ENCODE assay signal across 8 mouse cellular contexts in genomic region chr16:17209404-17209960, GRCm38 (mm10). TPM values are rescaled to one million over a fixed set of nuclear protein-coding genes. Genes with fewer than 3 reads are reported as not detected.
DNase-seq lines count a peak whose midpoint lies in the region; ATAC-seq and TF ChIP-seq lines count a peak whose summit lies in the region.

No protein-coding gene starts in this region.

- in situ Hi-C loops in ES-E14 (cut with MboI; ENCODE audit: low sequenced_read_pairs in 2 of 2, unreplicated experiment in 2 of 2): loop anchor here (5.0 to 10.0 kb wide), 2 partner anchors 55 to 63 kb away; no protein-coding TSS in a partner anchor

- H3K9me3 ChIP-seq in ES-E14 (ENCODE audit: control insufficient read depth, insufficient read depth, low read depth, low read length): no peaks in the 10 kb centered on the region
- no peaks in the 10 kb centered on the region for H3K9me3 ChIP-seq in embryonic facial prominence, embryonic 13.5 days
- H3K9me3 ChIP-seq in intestine, postnatal 0 days (ENCODE audit: control insufficient read depth): no peaks in the 10 kb centered on the region
- H3K9me3 ChIP-seq in midbrain, embryonic 11.5 days (ENCODE audit: control insufficient read depth, low read length): no peaks in the 10 kb centered on the region

- TF ChIP-seq CTCF in intestine, postnatal 0 days (IDR thresholded peaks at IDR 0.05; ENCODE audit: low read depth): no peak

- peaks cover 0 to 2% of the 10 kb centered on the region in 2 experiments; a peak in 2 of 4 replicates for H3K4me1 ChIP-seq in ES-E14 (ENCODE audit: control insufficient read depth in 2 of 2, insufficient read depth in 2 of 2, low read length in 2 of 2, poor library complexity in 1 of 2)
- peaks cover 22% of the 10 kb centered on the region for H3K4me1 ChIP-seq in embryonic facial prominence, embryonic 13.5 days
- H3K4me1 ChIP-seq in intestine, postnatal 0 days (replicated peaks; ENCODE audit: control insufficient read depth, insufficient read depth, low read length): peaks cover 8% of the 10 kb centered on the region; the same call in 1 of the 2 replicates
- peaks cover 14% of the 10 kb centered on the region for H3K4me1 ChIP-seq in midbrain, embryonic 11.5 days (ENCODE audit: control insufficient read depth, insufficient read depth, low read length)

- peak; percentile 22 for DNase-seq in layer of hippocampus, adult 11-12 months (ENCODE audit: low spot score)
- DNase-seq in layer of hippocampus, postnatal 14 days (ENCODE audit: low spot score in 2 of 2): no peak
- DNase-seq in ES-E14 (ENCODE audit: low read depth, low spot score): peak; percentile 42
- no peak for DNase-seq in midbrain, embryonic 11.5 days (ENCODE audit: low spot score, missing footprints)
- DNase-seq in gastrocnemius, adult 18-20 months (ENCODE audit: low spot score): no peak
- DNase-seq in layer of hippocampus, adult 9-10 months (ENCODE audit: low spot score): no peak

- peak overlapping the region; percentile 99 for H3K4me2 ChIP-seq in embryonic facial prominence, embryonic 13.5 days
- peak overlapping the region; percentile 99 for H3K4me2 ChIP-seq in intestine, postnatal 0 days (replicated peaks; ENCODE audit: low read depth)
- H3K4me2 ChIP-seq in midbrain, embryonic 11.5 days: peak overlapping the region; percentile 97

- ATAC-seq in embryonic facial prominence, embryonic 13.5 days (ENCODE audit: insufficient number of reproducible peaks, insufficient read depth, low FRiP score, low TSS enrichment, low read depth): no peak
- peak; percentile 15; the same call in 1 of the 2 replicates for ATAC-seq in intestine, postnatal 0 days
- ATAC-seq in midbrain, embryonic 11.5 days (ENCODE audit: low FRiP score): peak; percentile 6; the same call in 1 of the 2 replicates

- peak overlapping the region; percentile 71 to 75 for H3K4me3 ChIP-seq in ES-E14 (ENCODE audit: insufficient read depth in 1 of 2, low read depth in 1 of 2, low read length in 2 of 2, poor library complexity in 1 of 2, severe bottlenecking in 1 of 2)
- peak overlapping the region; percentile 67 for H3K4me3 ChIP-seq in embryonic facial prominence, embryonic 13.5 days
- peak overlapping the region; percentile 60 for H3K4me3 ChIP-seq in intestine, postnatal 0 days (ENCODE audit: low read depth, low read length)
- H3K4me3 ChIP-seq in midbrain, embryonic 11.5 days (ENCODE audit: low read depth, low read length): peak overlapping the region; percentile 54

- H3K9ac ChIP-seq in ES-E14 (ENCODE audit: insufficient read depth, low read depth, low read length, poor library complexity, severe bottlenecking): peak overlapping the region; percentile 68
- peak overlapping the region; percentile 70 for H3K9ac ChIP-seq in embryonic facial prominence, embryonic 13.5 days
- H3K9ac ChIP-seq in intestine, postnatal 0 days (ENCODE audit: low read depth, low read length): peak overlapping the region; percentile 23; the same call in 1 of the 2 replicates
- peak overlapping the region; percentile 84 for H3K9ac ChIP-seq in midbrain, embryonic 11.5 days (ENCODE audit: low read length)

- no peak overlapping the region for H3K27ac ChIP-seq in ES-E14 (ENCODE audit: insufficient read depth, low read depth, low read length, poor library complexity, severe bottlenecking)
- H3K27ac ChIP-seq in embryonic facial prominence, embryonic 13.5 days: no peak overlapping the region
- H3K27ac ChIP-seq in intestine, postnatal 0 days (ENCODE audit: low read depth, low read length): no peak overlapping the region
- H3K27ac ChIP-seq in midbrain, embryonic 11.5 days (ENCODE audit: low read depth, low read length): peak overlapping the region; percentile 93

- H3K27me3 ChIP-seq in embryonic facial prominence, embryonic 13.5 days: peaks cover 65% of the 10 kb centered on the region
- 0 out of 2 replicates have a peak, but pooled peaks cover 3% of the 10 kb centered on the region for H3K27me3 ChIP-seq in intestine, postnatal 0 days (replicated peaks; ENCODE audit: control insufficient read depth, insufficient read depth, low read length)
- peaks cover 5% of the 10 kb centered on the region; the same call in 1 of the 2 replicates for H3K27me3 ChIP-seq in midbrain, embryonic 11.5 days (ENCODE audit: control insufficient read depth, insufficient read depth, low read length)

- 4% methylated on average over 37 of the region's 37 CpGs for WGBS in embryonic facial prominence, embryonic 13.5 days
- 2% methylated on average over 37 of the region's 37 CpGs for WGBS in intestine, postnatal 0 days
- 2% methylated on average over 37 of the region's 37 CpGs for WGBS in midbrain, embryonic 11.5 days

- H3K36me3 ChIP-seq in ES-E14 (ENCODE audit: control insufficient read depth, insufficient read depth, low read length, poor library complexity, severe bottlenecking): peaks cover 5% of the 10 kb centered on the region
- no peaks in the 10 kb centered on the region for H3K36me3 ChIP-seq in embryonic facial prominence, embryonic 13.5 days
- H3K36me3 ChIP-seq in intestine, postnatal 0 days (ENCODE audit: control insufficient read depth, insufficient read depth): no peaks in the 10 kb centered on the region
- H3K36me3 ChIP-seq in midbrain, embryonic 11.5 days (ENCODE audit: control insufficient read depth, insufficient read depth, low read length): no peaks in the 10 kb centered on the region

TF ChIP-seq in ES-E14, 5 proteins besides CTCF, POLR2A, EP300 and RAD21:
- TF ChIP-seq ZNF384 (IDR thresholded peaks at IDR 0.05; ENCODE audit: low read depth, low read length): no peak
- no peak for TF ChIP-seq MAFK (IDR thresholded peaks at IDR 0.05; ENCODE audit: insufficient read depth, low read depth, low read length)
- TF ChIP-seq CHD2 (IDR thresholded peaks at IDR 0.05; ENCODE audit: low read depth, low read length): no peak
- no peak for TF ChIP-seq ZC3H11A (IDR thresholded peaks at IDR 0.05; ENCODE audit: borderline replicate concordance, low read depth, low read length)
- no peak; the same call in 1 of the 2 replicates for TF ChIP-seq HCFC1 (IDR thresholded peaks at IDR 0.05; ENCODE audit: borderline replicate concordance, insufficient read depth, low read length)

RNA-seq across cellular contexts. Expression of gene Rimbp3, which starts 1.1 kb away (rescaled TPM):
- total RNA-seq in layer of hippocampus, postnatal 14 days (2021): 1 to 10 TPM; 2.5 to 3.1 TPM
- 2.6 and 2.9 TPM in 2 replicates for total RNA-seq in ES-E14 (2012; rRNA removed)
- 0.35 and 0.43 TPM in 2 replicates for polyA plus RNA-seq in embryonic facial prominence, embryonic 13.5 days (2015; fragmentation: Nextera tagmentation; extraction: Ambion mirVana)
- polyA plus RNA-seq in intestine, postnatal 0 days (2015; fragmentation: Nextera tagmentation; extraction: Ambion mirVana): 0.14 and 0.21 TPM in 2 replicates
- 1.2 and 1.7 TPM in 2 replicates for polyA plus RNA-seq in midbrain, embryonic 11.5 days (2014; fragmentation: Nextera tagmentation; extraction: Ambion mirVana)
- total RNA-seq in gastrocnemius, adult 18-20 months (2021): under 1 TPM; 0.05 to 0.07 TPM

RNA-seq across cellular contexts. Expression of gene Ube2l3, which starts 7.0 kb away (rescaled TPM):
- 100 to 1,000 TPM; 157 to 159 TPM for total RNA-seq in layer of hippocampus, postnatal 14 days (2021)
- total RNA-seq in ES-E14 (2012; rRNA removed): 77.6 and 109 TPM in 2 replicates
- 348 TPM in 2 replicates for polyA plus RNA-seq in embryonic facial prominence, embryonic 13.5 days (2015; fragmentation: Nextera tagmentation; extraction: Ambion mirVana)
- polyA plus RNA-seq in intestine, postnatal 0 days (2015; fragmentation: Nextera tagmentation; extraction: Ambion mirVana): 294 and 319 TPM in 2 replicates
- 429 and 446 TPM in 2 replicates for polyA plus RNA-seq in midbrain, embryonic 11.5 days (2014; fragmentation: Nextera tagmentation; extraction: Ambion mirVana)
- 100 to 1,000 TPM; 146 to 149 TPM for total RNA-seq in gastrocnemius, adult 18-20 months (2021)

RNA-seq across cellular contexts. Expression of gene Hic2, which starts 23.9 kb away (rescaled TPM):
- total RNA-seq in layer of hippocampus, postnatal 14 days (2021): 1 to 10 TPM; 4.3 to 4.4 TPM
- 35.0 and 35.9 TPM in 2 replicates for total RNA-seq in ES-E14 (2012; rRNA removed)
- 6.3 and 7.1 TPM in 2 replicates for polyA plus RNA-seq in embryonic facial prominence, embryonic 13.5 days (2015; fragmentation: Nextera tagmentation; extraction: Ambion mirVana)
- polyA plus RNA-seq in intestine, postnatal 0 days (2015; fragmentation: Nextera tagmentation; extraction: Ambion mirVana): 1.4 and 1.9 TPM in 2 replicates
- 10.3 and 10.8 TPM in 2 replicates for polyA plus RNA-seq in midbrain, embryonic 11.5 days (2014; fragmentation: Nextera tagmentation; extraction: Ambion mirVana)
- total RNA-seq in gastrocnemius, adult 18-20 months (2021): 1 to 10 TPM; 1.4 to 1.7 TPM

Comparison
In these comparisons a context has a peak if more than half of its experiments do, and no peak if none do; other contexts are left out.
1. DNase-seq: peak in layer of hippocampus, adult 11-12 months (single experiment) and ES-E14 (single experiment); none in layer of hippocampus, postnatal 14 days (0 of 2), midbrain, embryonic 11.5 days (single experiment), gastrocnemius, adult 18-20 months (single experiment) and layer of hippocampus, adult 9-10 months (single experiment).
2. H3K9ac ChIP-seq: peak in every context shown above with its lines; median percentile 84 in midbrain, embryonic 11.5 days; 70 in embryonic facial prominence, embryonic 13.5 days; 68 in ES-E14; 23 in intestine, postnatal 0 days.
3. Peak in every context shown above with its lines, with median percentiles within 50 percentile points of each other: H3K4me3 ChIP-seq and H3K4me2 ChIP-seq.